Mouse (Mus musculus): ENCODE measurements around the gene Ccng2.
A peak's percentile ranks its signal among the peaks of the same experiment; 100 is the strongest.

Gene Ccng2

DNA sequence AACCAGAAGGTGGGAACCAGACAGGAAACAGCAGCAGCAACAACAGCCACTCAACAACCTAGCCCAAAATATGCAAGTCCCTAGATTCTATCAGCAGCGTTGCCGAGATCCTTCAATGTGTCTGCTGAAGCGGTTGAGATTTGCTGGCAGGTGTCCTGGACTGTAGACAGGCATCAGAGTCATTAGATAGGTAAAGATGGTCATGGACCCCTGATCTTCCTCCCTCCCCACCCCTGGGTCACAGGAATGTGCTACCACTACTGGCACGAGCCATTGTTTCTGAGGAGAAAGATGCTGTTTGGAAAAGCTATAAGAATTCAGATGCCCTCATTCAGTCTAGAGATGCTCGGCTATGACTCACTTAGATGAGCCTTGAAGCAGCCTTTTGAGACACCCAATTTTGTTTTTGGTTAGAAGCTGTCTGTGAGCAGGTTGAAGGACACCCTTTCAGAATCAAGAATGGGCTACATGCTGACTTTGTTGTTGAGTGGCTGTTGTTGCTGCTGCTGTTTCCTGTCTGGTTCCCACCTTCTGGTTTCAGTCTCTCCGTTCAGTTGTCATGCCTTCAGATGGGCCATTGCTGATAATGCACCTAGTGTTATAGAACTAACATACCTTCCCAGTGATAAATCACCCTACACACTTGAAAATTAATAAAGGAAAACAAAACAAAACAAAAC lies 3.5 kb upstream of the Ccng2 start:
- peak in 1 of 2 experiments; percentile 12 for DNase-seq (ENCODE audit: low spot score in 2 of 2)

GRCm38 (mm10) chr5:93264136-93264700 lies 2.8 kb upstream of the Ccng2 start:
- DNase-seq (ENCODE audit: low spot score in 2 of 2) = no peak

GRCm38 (mm10) chr5:93265164-93265800 lies 1.8 kb upstream of the Ccng2 start:
- no peak for DNase-seq (ENCODE audit: low spot score in 2 of 2)

DNA sequence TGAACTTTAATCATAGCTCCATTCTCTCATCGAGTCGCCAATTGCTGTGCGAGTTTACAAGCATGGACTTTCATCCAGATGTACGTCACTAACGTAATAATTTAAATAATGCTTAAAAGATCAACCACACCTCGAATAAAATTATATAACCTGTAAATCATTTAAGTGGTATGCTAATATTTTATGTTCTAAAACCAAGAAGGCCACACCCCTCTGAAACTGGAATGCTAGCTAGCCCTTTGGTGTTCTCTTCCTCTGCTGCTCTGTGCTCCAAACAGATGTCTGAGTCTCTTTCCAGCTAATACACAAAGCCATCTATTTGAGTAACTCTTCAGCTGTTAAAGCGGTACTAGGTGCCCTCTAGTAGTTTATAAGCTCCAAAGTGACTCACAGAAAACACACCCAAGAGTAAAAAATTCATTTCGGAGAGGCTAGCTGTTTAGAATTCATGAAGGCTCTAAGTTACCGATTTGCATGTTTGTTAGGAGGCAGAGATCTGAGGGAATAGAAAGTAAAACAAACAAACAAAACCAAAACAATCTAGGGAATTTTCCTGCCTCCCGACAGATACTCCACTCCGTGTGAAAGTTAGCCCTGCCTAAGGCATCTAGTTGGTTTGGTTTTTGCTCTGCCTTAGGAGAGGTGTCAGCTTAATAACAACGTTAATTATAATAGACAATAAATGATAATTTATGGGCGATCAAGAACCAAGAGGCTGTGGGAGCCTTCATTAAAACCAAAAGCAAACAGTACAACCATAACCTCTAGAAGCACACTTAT lies 1.1 kb upstream of the Ccng2 start:
- no peak for DNase-seq (ENCODE audit: low spot score in 2 of 2)

GRCm38 (mm10) chr5:93267851-93268606 lies 972 bp downstream of the Ccng2 start:
- DNase-seq (ENCODE audit: low spot score in 2 of 2) = peak; percentile 88 to 89

GRCm38 (mm10) chr5:93270095-93270494 lies 3.0 kb downstream of the Ccng2 start:
- no peak for DNase-seq (ENCODE audit: low spot score in 2 of 2)

GRCm38 (mm10) chr5:93270721-93271120 lies 3.7 kb downstream of the Ccng2 start:
- no peak for DNase-seq (ENCODE audit: low spot score in 2 of 2)

DNA sequence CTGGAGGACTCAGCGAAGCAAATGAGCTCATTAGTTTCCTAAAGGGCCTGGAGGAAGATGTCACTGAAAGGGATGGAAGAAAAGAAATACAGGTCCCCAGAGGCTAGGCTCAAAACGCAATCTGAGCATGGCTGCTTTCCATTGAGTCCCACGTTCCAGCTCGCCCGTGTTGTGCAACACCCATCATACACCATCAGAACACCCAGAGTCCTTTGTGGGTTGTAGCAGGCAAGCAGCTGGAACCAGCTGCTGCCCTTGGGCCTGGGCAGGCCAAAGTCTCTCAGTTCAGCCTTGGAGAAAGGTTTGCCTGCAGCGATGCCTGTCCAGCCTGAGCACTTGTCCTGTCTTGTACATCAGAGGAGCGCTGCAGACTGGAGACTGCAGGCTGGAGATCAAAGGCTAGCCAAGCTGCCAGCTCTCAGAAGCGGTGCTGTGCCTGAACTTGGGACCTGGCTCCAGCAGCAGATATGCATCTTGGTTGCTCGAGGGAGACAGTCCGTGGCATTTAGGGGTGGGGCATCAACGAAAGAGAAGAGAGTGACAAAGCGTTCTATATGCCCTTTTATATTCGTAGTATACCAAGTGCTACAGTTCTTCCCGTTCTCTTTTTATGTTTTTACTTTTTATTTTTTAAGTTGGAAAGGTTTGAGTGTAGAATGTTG lies 15.5 kb downstream of the Ccng2 start:
- no peak for DNase-seq (ENCODE audit: low spot score in 2 of 2)

GRCm38 (mm10) chr5:93283109-93283508 lies 16.1 kb downstream of the Ccng2 start:
- no peak for DNase-seq (ENCODE audit: low spot score in 2 of 2)

- no peak for DNase-seq (ENCODE audit: low spot score in 2 of 2)
These were observed 21.5 kb downstream of the Ccng2 start for GRCm38 (mm10) chr5:93288553-93288952.

- DNase-seq (ENCODE audit: low spot score in 2 of 2) = no peak
These were observed 23.2 kb downstream of the Ccng2 start for GRCm38 (mm10) chr5:93290282-93290681.

GRCm38 (mm10) chr5:93296341-93296746 lies 29.3 kb downstream of the Ccng2 start:
- no peak for DNase-seq (ENCODE audit: low spot score in 2 of 2)

DNA sequence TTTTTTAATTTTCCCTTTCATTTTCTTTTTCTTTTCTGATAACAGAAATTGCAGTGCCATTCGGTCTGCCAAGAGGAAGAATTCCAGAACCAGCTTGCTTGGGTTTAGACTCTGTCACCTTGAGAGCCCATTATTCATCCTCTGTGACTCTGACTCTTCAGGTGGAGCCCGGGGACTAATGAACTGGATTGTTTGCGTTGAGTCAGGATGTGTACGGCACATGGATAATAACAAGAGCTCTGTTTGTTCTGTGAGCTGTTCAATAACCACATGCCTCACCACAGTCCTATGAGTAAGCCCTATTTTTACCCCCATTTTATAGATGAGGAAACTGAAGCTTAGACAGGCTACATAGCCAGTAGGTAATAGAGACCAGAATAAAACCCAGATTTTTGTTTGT lies 29.7 kb downstream of the Ccng2 start:
- no peak for DNase-seq (ENCODE audit: low spot score in 2 of 2)

DNA sequence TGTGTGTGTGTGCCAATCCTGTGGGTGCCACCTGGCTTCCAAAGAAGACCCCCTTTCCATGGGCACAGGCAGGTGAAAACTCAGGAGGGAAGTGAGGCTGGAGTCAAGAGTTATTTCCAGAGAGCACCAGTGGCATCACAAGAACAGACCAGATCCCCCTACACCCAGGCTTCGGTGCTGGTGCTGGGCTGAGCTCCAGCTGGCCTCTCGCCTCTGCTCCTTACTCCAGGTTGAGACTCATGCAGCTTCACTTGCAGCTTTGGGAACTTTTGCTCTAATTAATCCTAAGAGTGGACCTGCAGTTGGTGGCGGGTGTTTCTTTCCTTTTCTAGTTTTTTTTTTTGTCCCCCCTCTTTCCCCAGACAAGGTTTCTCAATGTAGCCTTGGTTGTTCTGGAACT lies 30.3 kb downstream of the Ccng2 start:
- no peak for DNase-seq (ENCODE audit: low spot score in 2 of 2)

GRCm38 (mm10) chr5:93305126-93305830 lies 38.2 kb downstream of the Ccng2 start:
- no peak for DNase-seq (ENCODE audit: low spot score in 2 of 2)

- DNase-seq (ENCODE audit: low spot score in 2 of 2) = no peak
These were observed 41.9 kb downstream of the Ccng2 start for GRCm38 (mm10) chr5:93308909-93309308.

- peak in 1 of 2 experiments; percentile 12 for DNase-seq (ENCODE audit: low spot score in 2 of 2)
These were observed 56.4 kb downstream of the Ccng2 start for GRCm38 (mm10) chr5:93323320-93324001.

Measured in thymus, postnatal 10 days (tissue).